Mouse (Mus musculus) limb, embryonic 15.5 days (tissue): ENCODE results near the gene Bpgm. TPM values are rescaled to one million over a fixed set of nuclear protein-coding genes. Genes with fewer than 3 reads are reported as not detected.

ENCODE experiments used
- ATAC-seq: fragments of 200-750 bp; cut with Nextera tagmentation; 2 replicates; pipeline ENCODE4 v1.8.0; 2017; ENCODE audit warnings: low read depth, moderate TSS enrichment; ENCODE audit not compliant: insufficient number of reproducible peaks, low FRiP score, low TSS enrichment
- H3K27ac ChIP-seq: fragments of 300-500 bp; sonication (generic); 2 replicates; pipeline ENCODE4 v1.5.1; 2015; ENCODE audit warnings: moderate library complexity, mild to moderate bottlenecking, inconsistent platforms
- H3K27me3 ChIP-seq: fragments of 300-500 bp; sonication (generic); 2 replicates; pipeline ENCODE4 v1.6.1; 2015; ENCODE audit warnings: inconsistent platforms
- H3K36me3 ChIP-seq: fragments of 300-500 bp; sonication (generic); 2 replicates; pipeline ENCODE4 v1.6.1; 2015; ENCODE audit warnings: inconsistent platforms
- H3K4me1 ChIP-seq: fragments of 300-500 bp; sonication (generic); 2 replicates; pipeline ENCODE4 v1.6.1; 2015; ENCODE audit warnings: inconsistent platforms
- H3K4me2 ChIP-seq: fragments of 300-500 bp; sonication (generic); 2 replicates; pipeline ENCODE4 v1.6.1; 2015; ENCODE audit warnings: mild to moderate bottlenecking, inconsistent platforms
- H3K4me3 ChIP-seq: fragments of 300-500 bp; sonication (generic); 2 replicates; pipeline ENCODE4 v1.5.1; 2015; ENCODE audit warnings: mild to moderate bottlenecking, inconsistent platforms
- H3K9ac ChIP-seq: fragments of 300-500 bp; sonication (generic); 2 replicates; pipeline ENCODE4 v1.6.1; 2015; ENCODE audit warnings: inconsistent platforms
- H3K9me3 ChIP-seq: fragments of 300-500 bp; sonication (generic); 2 replicates; pipeline ENCODE4 v1.6.1; 2016; ENCODE audit warnings: inconsistent platforms
- WGBS: fragments of 180-500 bp; shearing (Covaris S2); methylation state at CpG from one replicate; pipeline ENCODE4 v1.1.7; 2015; 5-methylcytosine and 5-hydroxymethylcytosine counted together
- polyA plus RNA-seq: library from polyadenylated mRNA; unstranded; fragments of >200 nt; fragmentation: Nextera tagmentation; extraction: Ambion mirVana; gene quantifications from 2 replicates; pipeline ENCODE4 v1.2.1, GENCODE M21; 2015

Bpgm gene
- polyA plus RNA-seq, 1 experiment from 2014 or later: 43.2 TPM

- Histone ChIP-seq H3K4me2 (no peak overlapping the region), H3K36me3 (no peaks in the 10 kb centered on the region), H3K27me3 (no peaks in the 10 kb centered on the region), H3K27ac (no peak overlapping the region), H3K4me3 (no peak overlapping the region), H3K4me1 (peaks cover 11% of the 10 kb centered on the region), H3K9ac (no peak overlapping the region), H3K9me3 (no peaks in the 10 kb centered on the region)
- ATAC-seq: no peak
- WGBS: 82% methylated on average over 1 of the region's 1 CpGs
These were observed 2.7 kb upstream of the Bpgm start for GRCm38 (mm10) chr6:34473346-34473745.

GRCm38 (mm10) chr6:34474031-34474430, 2.0 kb upstream of the Bpgm start:
- Histone ChIP-seq H3K4me2 (no peak overlapping the region), H3K27ac (no peak overlapping the region), H3K27me3 (no peaks in the 10 kb centered on the region), H3K36me3 (no peaks in the 10 kb centered on the region), H3K9me3 (no peaks in the 10 kb centered on the region), H3K4me3 (no peak overlapping the region), H3K4me1 (peaks cover 17% of the 10 kb centered on the region), H3K9ac (no peak overlapping the region)
- WGBS: 67% methylated on average over 3 of the region's 3 CpGs
- ATAC-seq: no peak

- Histone ChIP-seq H3K27me3 (no peaks in the 10 kb centered on the region), H3K9ac (no peak overlapping the region; the same call in 1 of the 2 replicates), H3K4me2 (peak overlapping the region; percentile 73), H3K27ac (no peak overlapping the region; the same call in 1 of the 2 replicates), H3K36me3 (no peaks in the 10 kb centered on the region), H3K4me3 (peak overlapping the region; percentile 59), H3K4me1 (peaks cover 19% of the 10 kb centered on the region), H3K9me3 (no peaks in the 10 kb centered on the region)
- WGBS: 20% methylated on average over 6 of the region's 6 CpGs
- ATAC-seq: no peak
These were observed 616 bp upstream of the Bpgm start for GRCm38 (mm10) chr6:34475391-34475790.

DNA sequence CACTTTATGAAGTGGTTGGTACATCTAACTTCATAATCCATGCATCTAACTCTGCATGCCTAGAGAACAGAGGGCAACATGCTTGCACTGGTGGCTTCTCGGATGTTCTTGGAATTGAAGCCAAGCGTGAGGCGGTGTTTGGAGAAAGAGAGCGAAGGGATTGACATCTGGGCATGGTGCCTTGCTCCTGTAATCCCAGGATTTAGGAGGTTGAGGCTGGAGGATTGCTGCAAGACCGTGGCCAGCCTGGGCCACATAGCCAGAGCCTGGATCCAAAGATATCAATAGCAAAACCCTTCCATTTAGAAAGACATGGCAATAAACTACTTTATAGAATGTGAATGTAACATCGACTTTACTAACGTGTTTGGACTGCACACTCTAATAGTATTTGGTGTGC, 2.0 kb downstream of the Bpgm start:
- H3K27me3 ChIP-seq: no peaks in the 10 kb centered on the region
- peaks cover 26% of the 10 kb centered on the region for H3K4me1 ChIP-seq
- no peak for ATAC-seq
- WGBS: 74% methylated on average over 7 of the region's 7 CpGs
- no peak overlapping the region for H3K4me3 ChIP-seq
- no peak overlapping the region for H3K9ac ChIP-seq
- no peak overlapping the region; the same call in 1 of the 2 replicates for H3K4me2 ChIP-seq
- no peak overlapping the region for H3K27ac ChIP-seq
- no peaks in the 10 kb centered on the region for H3K36me3 ChIP-seq
- no peaks in the 10 kb centered on the region for H3K9me3 ChIP-seq

DNA sequence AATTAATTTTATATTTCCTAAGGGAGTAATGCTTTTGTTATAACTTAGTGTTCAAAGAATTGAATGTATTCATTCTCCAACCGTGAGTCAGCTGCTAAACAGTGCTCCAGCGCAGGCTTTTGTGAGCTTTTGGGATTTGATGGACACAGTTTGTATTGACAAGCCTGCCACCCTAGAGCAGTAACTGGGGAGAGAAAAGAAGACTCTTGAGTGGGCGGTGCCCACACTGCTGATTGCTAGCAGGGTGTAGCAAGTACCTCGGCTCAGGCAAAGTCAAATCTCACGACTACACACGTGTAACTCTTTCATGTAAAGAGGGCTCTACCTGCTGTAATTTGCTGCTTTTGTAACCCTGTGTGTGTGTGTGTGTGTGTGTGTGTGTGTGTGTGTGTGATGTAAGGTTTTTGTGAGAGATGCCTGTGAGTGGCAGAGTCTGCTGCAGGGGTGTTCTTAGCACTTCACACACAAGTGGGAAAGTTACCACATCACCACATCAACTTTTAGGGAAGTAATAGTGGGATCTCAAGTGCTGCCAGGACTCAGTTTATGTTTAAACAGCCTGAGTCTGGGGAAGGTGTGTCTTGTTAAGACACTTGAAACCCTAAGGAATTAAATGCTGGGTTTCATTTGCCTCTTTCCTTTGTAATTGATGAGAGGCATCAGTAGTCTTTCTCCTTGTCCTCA, 2.8 kb downstream of the Bpgm start:
- Histone ChIP-seq H3K4me2 (no peak overlapping the region; the same call in 1 of the 2 replicates), H3K9ac (no peak overlapping the region), H3K4me1 (peaks cover 26% of the 10 kb centered on the region), H3K27me3 (no peaks in the 10 kb centered on the region), H3K27ac (no peak overlapping the region), H3K36me3 (no peaks in the 10 kb centered on the region), H3K9me3 (no peaks in the 10 kb centered on the region), H3K4me3 (no peak overlapping the region)
- no peak for ATAC-seq
- WGBS: 32% methylated on average over 6 of the region's 6 CpGs

DNA sequence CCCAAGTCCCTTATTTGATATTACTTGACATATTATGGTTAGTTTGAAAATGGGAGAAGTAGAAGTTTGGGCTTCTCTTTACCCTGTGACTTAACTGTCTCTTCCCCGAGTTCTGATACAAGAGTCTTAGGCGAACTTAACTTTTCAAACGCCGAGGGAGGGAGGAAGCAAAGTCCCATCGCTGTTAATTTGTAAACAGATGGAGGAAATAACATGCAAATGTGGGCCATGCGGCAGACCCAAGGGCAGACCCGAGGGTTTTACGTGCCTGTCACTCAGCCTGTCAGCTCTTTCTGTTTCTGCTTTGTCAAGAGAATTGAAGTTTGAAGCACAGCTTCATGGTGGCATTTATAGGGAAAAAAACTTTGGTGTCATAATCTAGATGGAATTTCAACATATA, 3.5 kb downstream of the Bpgm start:
- 32% methylated on average over 8 of the region's 8 CpGs for WGBS
- H3K4me3 ChIP-seq: no peak overlapping the region
- H3K9me3 ChIP-seq: no peaks in the 10 kb centered on the region
- no peak overlapping the region for H3K4me2 ChIP-seq
- H3K27ac ChIP-seq: no peak overlapping the region
- H3K4me1 ChIP-seq: peaks cover 26% of the 10 kb centered on the region
- H3K27me3 ChIP-seq: no peaks in the 10 kb centered on the region
- ATAC-seq: no peak
- H3K9ac ChIP-seq: no peak overlapping the region
- H3K36me3 ChIP-seq: no peaks in the 10 kb centered on the region

- 0 out of 2 replicates have a peak, but pooled peaks cover 3% of the 10 kb centered on the region for H3K36me3 ChIP-seq
- no peak overlapping the region for H3K4me2 ChIP-seq
- peaks cover 26% of the 10 kb centered on the region for H3K4me1 ChIP-seq
- H3K9ac ChIP-seq: no peak overlapping the region
- no peaks in the 10 kb centered on the region for H3K27me3 ChIP-seq
- WGBS: 36% methylated on average over 4 of the region's 4 CpGs
- no peaks in the 10 kb centered on the region for H3K9me3 ChIP-seq
- ATAC-seq: no peak
- H3K27ac ChIP-seq: no peak overlapping the region
- no peak overlapping the region for H3K4me3 ChIP-seq
These were observed 4.7 kb downstream of the Bpgm start for GRCm38 (mm10) chr6:34480749-34481148.

GRCm38 (mm10) chr6:34481349-34481748, 5.3 kb downstream of the Bpgm start:
- Histone ChIP-seq H3K9me3 (no peaks in the 10 kb centered on the region), H3K4me3 (no peak overlapping the region), H3K27me3 (no peaks in the 10 kb centered on the region), H3K9ac (no peak overlapping the region), H3K36me3 (0 out of 2 replicates have a peak, but pooled peaks cover 3% of the 10 kb centered on the region), H3K4me1 (peaks cover 26% of the 10 kb centered on the region), H3K27ac (no peak overlapping the region), H3K4me2 (no peak overlapping the region)
- 69% methylated on average over 6 of the region's 6 CpGs for WGBS
- ATAC-seq: no peak

DNA sequence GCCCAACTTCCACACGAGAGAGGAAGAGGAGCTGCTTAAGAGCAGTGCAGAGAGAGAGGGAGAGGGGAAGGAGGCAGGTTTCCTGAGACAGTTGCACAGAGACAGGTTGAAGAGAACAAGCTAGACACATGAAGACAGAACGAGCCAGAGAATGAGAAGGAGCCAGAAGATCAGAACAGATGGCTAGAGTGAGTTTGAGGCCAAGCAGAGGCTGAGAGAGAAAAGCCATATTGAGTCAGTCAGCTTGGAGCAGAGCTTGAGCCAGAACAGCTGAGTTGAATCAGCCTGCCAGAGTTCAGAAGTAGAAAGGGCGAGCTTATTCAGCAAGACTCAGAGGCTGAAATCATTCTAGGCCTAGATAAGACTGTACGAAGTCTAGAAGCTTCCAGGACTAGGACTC, 6.8 kb downstream of the Bpgm start:
- Histone ChIP-seq H3K27me3 (no peaks in the 10 kb centered on the region), H3K36me3 (peaks cover 3% of the 10 kb centered on the region; the same call in 1 of the 2 replicates), H3K9me3 (no peaks in the 10 kb centered on the region), H3K4me1 (peaks cover 19% of the 10 kb centered on the region), H3K4me2 (no peak overlapping the region), H3K9ac (no peak overlapping the region), H3K27ac (no peak overlapping the region), H3K4me3 (no peak overlapping the region)
- WGBS: 79% methylated on average over 4 of the region's 4 CpGs
- no peak for ATAC-seq

- Histone ChIP-seq H3K36me3 (peaks cover 3% of the 10 kb centered on the region; the same call in 1 of the 2 replicates), H3K27ac (no peak overlapping the region), H3K4me2 (no peak overlapping the region), H3K4me3 (no peak overlapping the region), H3K9ac (no peak overlapping the region), H3K4me1 (peaks cover 14% of the 10 kb centered on the region), H3K9me3 (no peaks in the 10 kb centered on the region), H3K27me3 (no peaks in the 10 kb centered on the region)
- 73% methylated on average over 5 of the region's 5 CpGs for WGBS
- ATAC-seq: no peak
These were observed 7.4 kb downstream of the Bpgm start for GRCm38 (mm10) chr6:34483390-34483789.

- no peak overlapping the region for H3K9ac ChIP-seq
- no peak overlapping the region for H3K4me2 ChIP-seq
- H3K36me3 ChIP-seq: peaks cover 3% of the 10 kb centered on the region; the same call in 1 of the 2 replicates
- H3K27me3 ChIP-seq: no peaks in the 10 kb centered on the region
- no peak for ATAC-seq
- 87% methylated on average over 7 of the region's 7 CpGs for WGBS
- no peak overlapping the region for H3K27ac ChIP-seq
- no peaks in the 10 kb centered on the region for H3K9me3 ChIP-seq
- H3K4me1 ChIP-seq: peaks cover 10% of the 10 kb centered on the region
- H3K4me3 ChIP-seq: no peak overlapping the region
These were observed 7.8 kb downstream of the Bpgm start for GRCm38 (mm10) chr6:34483811-34484210.

DNA sequence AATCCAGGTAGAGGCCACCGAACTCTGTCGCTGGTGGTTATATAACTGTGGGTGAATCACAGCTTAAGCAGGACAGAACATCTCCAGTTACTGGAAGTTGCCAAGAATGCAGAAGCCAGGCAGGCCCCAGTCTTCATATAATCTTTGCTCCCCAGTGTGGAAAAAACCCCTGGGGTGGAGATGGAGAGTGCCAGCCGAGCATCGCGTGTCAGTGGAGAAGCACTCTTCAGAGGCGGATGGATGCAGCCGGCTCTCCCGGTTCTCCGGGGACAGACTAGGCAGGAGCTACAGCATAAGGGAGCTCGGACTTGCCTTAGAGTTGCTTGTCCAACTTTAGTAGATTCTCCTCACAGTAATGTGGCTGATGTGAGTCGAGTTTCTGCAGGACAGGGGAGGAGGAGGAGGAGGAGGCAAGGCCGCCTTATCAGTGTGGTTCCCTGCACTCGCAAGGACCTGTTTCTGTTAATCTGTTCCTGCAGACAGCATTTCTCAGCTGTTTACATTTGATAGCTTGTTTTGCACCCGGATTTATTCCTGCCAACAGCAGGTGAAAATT, 10.1 kb downstream of the Bpgm start:
- WGBS: 75% methylated on average over 14 of the region's 14 CpGs
- Histone ChIP-seq H3K9me3 (no peaks in the 10 kb centered on the region), H3K27ac (no peak overlapping the region)

More for the DNA sequence above, 10.1 kb downstream of the Bpgm start:
- Histone ChIP-seq H3K9ac (no peak overlapping the region), H3K4me1 (peaks cover 2% of the 10 kb centered on the region; the same call in 1 of the 2 replicates), H3K36me3 (peaks cover 3% of the 10 kb centered on the region; the same call in 1 of the 2 replicates), H3K27me3 (no peaks in the 10 kb centered on the region), H3K4me2 (no peak overlapping the region), H3K4me3 (no peak overlapping the region)
- ATAC-seq: no peak
